8 mouse cellular contexts compared by ENCODE assay signal in genomic region chr8:44980030-44980429, GRCm38 (mm10). TPM values are rescaled to one million over a fixed set of nuclear protein-coding genes. Genes with fewer than 3 reads are reported as not detected.
DNase-seq lines count a peak whose midpoint lies in the region; ATAC-seq and TF ChIP-seq lines count a peak whose summit lies in the region.

No protein-coding gene starts in this region.

- peak; percentile 36; the same call in 1 of the 2 replicates for TF ChIP-seq POLR2A in embryonic fibroblast, embryonic 13.5 days (IDR thresholded peaks at IDR 0.05; ENCODE audit: low read depth, low read length)

- H3K27me3 ChIP-seq in heart, embryonic 13.5 days (replicated peaks) = no peaks in the 10 kb centered on the region
- no peaks in the 10 kb centered on the region for H3K27me3 ChIP-seq in kidney, embryonic 15.5 days
- H3K27me3 ChIP-seq in liver, embryonic 11.5 days (replicated peaks; ENCODE audit: control insufficient read depth, insufficient read depth, low read length) = no peaks in the 10 kb centered on the region

- no peak overlapping the region for H3K4me3 ChIP-seq in embryonic fibroblast, embryonic 13.5 days (ENCODE audit: insufficient read depth, low read length)
- H3K4me3 ChIP-seq in heart, embryonic 13.5 days = no peak overlapping the region
- no peak overlapping the region for H3K4me3 ChIP-seq in kidney, embryonic 15.5 days (replicated peaks)
- H3K4me3 ChIP-seq in liver, embryonic 11.5 days (ENCODE audit: low read depth, low read length) = no peak overlapping the region

- peak overlapping the region; percentile 28 for H3K27ac ChIP-seq in embryonic fibroblast, embryonic 13.5 days (ENCODE audit: insufficient read depth, low read length)
- H3K27ac ChIP-seq in heart, embryonic 13.5 days (replicated peaks) = peak overlapping the region; percentile 96
- H3K27ac ChIP-seq in kidney, embryonic 15.5 days = peak overlapping the region; percentile 56
- no peak overlapping the region for H3K27ac ChIP-seq in liver, embryonic 11.5 days (ENCODE audit: low read depth, low read length)

- H3K4me1 ChIP-seq in embryonic fibroblast, embryonic 13.5 days (ENCODE audit: control insufficient read depth, insufficient read depth, low read length) = peaks cover 29% of the 10 kb centered on the region
- H3K4me1 ChIP-seq in heart, embryonic 13.5 days = peaks cover 91% of the 10 kb centered on the region
- peaks cover 22% of the 10 kb centered on the region for H3K4me1 ChIP-seq in kidney, embryonic 15.5 days
- H3K4me1 ChIP-seq in liver, embryonic 11.5 days (replicated peaks; ENCODE audit: control insufficient read depth, insufficient read depth, low read length) = no peaks in the 10 kb centered on the region; the same call in 1 of the 2 replicates

- peak overlapping the region; percentile 32 for H3K4me2 ChIP-seq in heart, embryonic 13.5 days
- H3K4me2 ChIP-seq in kidney, embryonic 15.5 days = no peak overlapping the region
- no peak overlapping the region for H3K4me2 ChIP-seq in liver, embryonic 11.5 days

- no peaks in the 10 kb centered on the region for H3K9me3 ChIP-seq in heart, embryonic 13.5 days
- no peaks in the 10 kb centered on the region for H3K9me3 ChIP-seq in kidney, embryonic 15.5 days (replicated peaks)
- H3K9me3 ChIP-seq in liver, embryonic 11.5 days (ENCODE audit: control insufficient read depth, low read length) = no peaks in the 10 kb centered on the region

- peak overlapping the region; percentile 73 for H3K9ac ChIP-seq in heart, embryonic 13.5 days
- H3K9ac ChIP-seq in kidney, embryonic 15.5 days = no peak overlapping the region
- no peak overlapping the region for H3K9ac ChIP-seq in liver, embryonic 11.5 days (ENCODE audit: low read depth, low read length)

- no peak for TF ChIP-seq CTCF in embryonic fibroblast, embryonic 13.5 days (IDR thresholded peaks at IDR 0.05; ENCODE audit: borderline replicate concordance, insufficient read depth, low read length)

- ATAC-seq in heart, embryonic 13.5 days (ENCODE audit: extremely low read depth, insufficient number of reproducible peaks, low FRiP score, low TSS enrichment) = peak; percentile 76; the same call in 1 of the 2 replicates
- peak; percentile 67 for ATAC-seq in kidney, embryonic 15.5 days (replicated peaks; ENCODE audit: low FRiP score)
- no peak for ATAC-seq in liver, embryonic 11.5 days (replicated peaks; ENCODE audit: low FRiP score)

- WGBS in heart, embryonic 13.5 days = 25% methylated on average over 12 of the region's 12 CpGs
- 62% methylated on average over 12 of the region's 12 CpGs for WGBS in kidney, embryonic 15.5 days
- WGBS in liver, embryonic 11.5 days = 71% methylated on average over 12 of the region's 12 CpGs

- H3K36me3 ChIP-seq in heart, embryonic 13.5 days = no peaks in the 10 kb centered on the region
- no peaks in the 10 kb centered on the region; the same call in 1 of the 2 replicates for H3K36me3 ChIP-seq in kidney, embryonic 15.5 days
- no peaks in the 10 kb centered on the region for H3K36me3 ChIP-seq in liver, embryonic 11.5 days (ENCODE audit: control insufficient read depth, insufficient read depth, low read length)

- DNase-seq in cerebellum, adult 11 months = peak; percentile 57
- DNase-seq in lung, adult 18-20 months = peak; percentile 77 to 79
- peak; percentile 46 for DNase-seq in right cerebral cortex, adult 18-20 months
- DNase-seq in spleen, postnatal 36 days (ENCODE audit: low spot score in 2 of 2) = no peak
- DNase-seq in liver, embryonic 11.5 days (ENCODE audit: low spot score) = no peak

RNA-seq across cellular contexts. Expression of gene Fat1, which starts 44.8 kb away (rescaled TPM):
- polyA plus RNA-seq in embryonic fibroblast, embryonic 13.5 days (2011; ENCODE audit: insufficient read length, low read depth, missing spikeins) = 245 and 297 TPM in 2 replicates
- polyA plus RNA-seq in heart, embryonic 13.5 days (2015; fragmentation: Nextera tagmentation; extraction: Ambion mirVana) = 10.7 and 11.8 TPM in 2 replicates
- 21.3 and 21.9 TPM in 2 replicates for polyA plus RNA-seq in kidney, embryonic 15.5 days (2015; fragmentation: Nextera tagmentation; extraction: Ambion mirVana)
- 7.7 and 7.8 TPM in 2 replicates for polyA plus RNA-seq in liver, embryonic 11.5 days (2014; fragmentation: Nextera tagmentation; extraction: Ambion mirVana)

Comparison
In these comparisons a context has a peak if more than half of its experiments do, and no peak if none do; other contexts are left out.
1. DNase-seq: peak in cerebellum, adult 11 months (single experiment), lung, adult 18-20 months (2 of 2) and right cerebral cortex, adult 18-20 months (single experiment); none in spleen, postnatal 36 days (0 of 2) and liver, embryonic 11.5 days (single experiment).
2. RNA of gene Fat1, which starts 44.8 kb away (polyA plus RNA-seq): 245 to 297 TPM in embryonic fibroblast, embryonic 13.5 days; 21.3 to 21.9 TPM in kidney, embryonic 15.5 days, 10.7 to 11.8 TPM in heart, embryonic 13.5 days and 7.7 to 7.8 TPM in liver, embryonic 11.5 days; every median in the first group is over 10 times any median in the second.